Mouse (Mus musculus): ENCODE results near the gene Gm14124.
"Not testable (repeated sequence)": the region's sequence is repeated elsewhere in the genome, so short reads cannot be mapped to it uniquely, and the experiment has no call there.

Gm14124 gene

GRCm38 (mm10) chr2:150257291-150257690 is at the start of gene Gm14124:
TSS of gene Gm14124 (plus strand) at chr2:150257517.
- not testable (repeated sequence) for DNase-seq (ENCODE audit: low read depth, low spot score)

- DNase-seq (ENCODE audit: low read depth, low spot score) = peak; percentile 14
Measured at GRCm38 (mm10) chr2:150217600-150218362, 39.5 kb upstream of the Gm14124 start, which contains the start of gene Zfp937. TSS of gene Zfp937 (plus strand) at chr2:150218073.

GRCm38 (mm10) chr2:150218363-150218725 is 39.0 kb upstream of the Gm14124 start:
- DNase-seq (ENCODE audit: low read depth, low spot score) = not testable (repeated sequence)

- DNase-seq (ENCODE audit: low read depth, low spot score) = not testable (repeated sequence)
Measured at GRCm38 (mm10) chr2:150223263-150223662, 34.1 kb upstream of the Gm14124 start.

GRCm38 (mm10) chr2:150243211-150243610 is 14.1 kb upstream of the Gm14124 start:
- DNase-seq (ENCODE audit: low read depth, low spot score) = no peak

- not testable (repeated sequence) for DNase-seq (ENCODE audit: low read depth, low spot score)
Measured at GRCm38 (mm10) chr2:150255491-150255890, 1.8 kb upstream of the Gm14124 start, which contains the start of gene Gm21994. TSS of gene Gm21994 (minus strand) at chr2:150255591.

- DNase-seq (ENCODE audit: low read depth, low spot score) = not testable (repeated sequence)
Measured at GRCm38 (mm10) chr2:150256861-150257260, 456 bp upstream of the Gm14124 start.

GRCm38 (mm10) chr2:150293669-150294068 is 36.4 kb downstream of the Gm14124 start:
- no peak for DNase-seq (ENCODE audit: low read depth, low spot score)

- DNase-seq (ENCODE audit: low read depth, low spot score) = no peak
Measured at GRCm38 (mm10) chr2:150299096-150299495, 41.8 kb downstream of the Gm14124 start.

- no peak for DNase-seq (ENCODE audit: low read depth, low spot score)
Measured at GRCm38 (mm10) chr2:150307183-150307773, 50.0 kb downstream of the Gm14124 start.

- DNase-seq (ENCODE audit: low read depth, low spot score) = peak; percentile 62
Measured at GRCm38 (mm10) chr2:150310952-150311884, 53.9 kb downstream of the Gm14124 start.

GRCm38 (mm10) chr2:150316140-150316539 is 58.8 kb downstream of the Gm14124 start:
- DNase-seq (ENCODE audit: low read depth, low spot score) = no peak

GRCm38 (mm10) chr2:150318973-150319372 is 61.7 kb downstream of the Gm14124 start:
- DNase-seq (ENCODE audit: low read depth, low spot score) = no peak

Measured in brain, embryonic 18.5 days (tissue).